Mouse (Mus musculus) heart, adult 11 months (tissue): ENCODE data around the gene Cdc42bpg.
"Not testable (repeated sequence)": the region's sequence is repeated elsewhere in the genome, so short reads cannot be mapped to it uniquely, and the experiment has no call there.

ENCODE experiments used
- DNase-seq: peaks from one replicate; pipeline ENCODE4 v3.0.0; 2022

The Cdc42bpg gene

GRCm38 (mm10) chr19:6299450-6300267 is 6.6 kb upstream of the Cdc42bpg start:
- DNase-seq: peak; percentile 98

- peak; percentile 99 for DNase-seq
Observed at GRCm38 (mm10) chr19:6300402-6300841, 5.8 kb upstream of the Cdc42bpg start.

DNA sequence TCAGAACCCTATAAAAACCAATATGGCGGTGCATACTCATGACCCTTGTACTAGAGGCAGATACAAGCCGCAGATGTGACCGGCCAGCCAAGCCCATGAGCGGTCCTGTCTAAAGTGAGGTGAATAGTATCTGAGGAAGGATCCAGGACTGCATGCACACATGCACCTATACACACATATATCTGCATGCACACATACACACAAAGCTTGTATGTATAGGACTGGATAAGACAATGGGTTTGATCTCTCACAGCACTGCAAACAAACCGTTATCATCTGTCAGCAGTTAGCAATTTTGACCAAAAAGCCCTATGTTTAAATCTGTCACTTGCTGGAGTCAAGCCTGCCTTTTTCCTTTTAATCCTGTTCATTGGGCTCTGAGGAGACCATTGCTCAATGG is 4.1 kb upstream of the Cdc42bpg start:
- no peak for DNase-seq

DNA sequence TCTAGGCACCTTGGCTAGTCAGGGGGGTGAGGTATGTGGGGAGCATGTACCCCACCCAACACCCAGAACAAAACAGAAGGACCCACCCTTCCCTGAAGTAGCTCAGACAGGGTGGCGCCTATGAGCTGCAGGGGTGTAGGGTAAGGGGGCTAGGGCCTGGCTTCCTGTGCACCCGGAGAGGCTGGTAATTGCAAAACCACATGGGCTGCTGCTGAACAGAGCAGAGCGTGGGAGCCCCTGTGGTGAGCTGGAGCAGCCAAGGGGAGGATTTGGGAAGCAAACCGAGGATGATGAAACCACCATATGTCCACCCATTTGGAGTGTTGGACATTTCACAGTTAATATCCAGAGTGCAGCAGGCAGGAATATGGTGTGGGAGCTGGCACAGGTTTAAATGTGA is 3.7 kb upstream of the Cdc42bpg start:
- DNase-seq: peak; percentile 99

DNA sequence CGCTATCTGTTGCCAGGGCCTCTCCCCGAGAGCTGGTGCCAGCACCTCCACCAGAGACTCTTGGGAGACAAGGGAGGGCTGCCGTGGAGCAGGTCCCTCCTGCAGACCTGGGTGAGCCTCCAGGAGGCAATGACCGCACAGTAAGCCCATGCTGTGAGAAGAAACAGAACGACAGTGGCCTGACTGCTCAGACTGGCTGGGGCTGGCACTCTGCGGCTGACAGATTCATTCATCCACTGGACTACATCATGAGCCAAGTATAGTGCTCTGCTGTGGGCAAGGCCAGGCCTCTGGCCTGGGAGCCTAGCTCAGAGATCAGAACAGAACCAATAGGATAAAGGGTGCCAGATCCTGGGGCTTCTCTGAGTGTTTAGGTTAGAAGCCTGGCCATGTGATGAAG is 2.4 kb upstream of the Cdc42bpg start:
- no peak for DNase-seq

- DNase-seq: peak; percentile 99
Observed at GRCm38 (mm10) chr19:6304787-6305516, 1.3 kb upstream of the Cdc42bpg start.

GRCm38 (mm10) chr19:6305517-6306115 is 640 bp upstream of the Cdc42bpg start:
- DNase-seq: peak; percentile 93

- DNase-seq: peak; percentile 98
Observed at GRCm38 (mm10) chr19:6306586-6306985, 330 bp downstream of the Cdc42bpg start.

- DNase-seq: no peak
Observed at GRCm38 (mm10) chr19:6307733-6308531, 1.7 kb downstream of the Cdc42bpg start.

- DNase-seq: no peak
Observed at GRCm38 (mm10) chr19:6310181-6310580, 3.9 kb downstream of the Cdc42bpg start.

- DNase-seq: not testable (repeated sequence)
Observed at GRCm38 (mm10) chr19:6311783-6312182, 5.5 kb downstream of the Cdc42bpg start.

DNA sequence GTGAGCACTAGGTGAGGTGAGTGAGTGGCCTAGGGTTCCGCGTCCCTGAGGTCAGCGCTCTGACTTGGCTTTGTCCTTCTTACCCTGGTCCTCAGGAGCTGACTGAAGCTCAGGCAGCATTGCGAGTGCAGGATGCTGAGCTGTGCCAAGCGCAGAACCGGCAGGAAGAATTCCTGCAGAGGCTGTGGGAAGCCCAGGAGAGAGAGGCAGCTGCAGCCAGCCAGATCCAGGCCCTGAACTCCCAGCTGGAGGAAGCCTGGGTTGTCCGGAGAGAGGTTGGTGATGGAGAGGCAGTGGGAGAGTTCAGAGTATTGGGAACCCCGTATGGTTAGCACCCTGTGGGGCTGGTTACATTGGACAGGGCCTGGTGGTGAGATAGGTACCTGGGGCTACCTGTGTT is 7.5 kb downstream of the Cdc42bpg start:
- no peak for DNase-seq

- no peak for DNase-seq
Observed at GRCm38 (mm10) chr19:6314513-6314912, 8.3 kb downstream of the Cdc42bpg start.

DNA sequence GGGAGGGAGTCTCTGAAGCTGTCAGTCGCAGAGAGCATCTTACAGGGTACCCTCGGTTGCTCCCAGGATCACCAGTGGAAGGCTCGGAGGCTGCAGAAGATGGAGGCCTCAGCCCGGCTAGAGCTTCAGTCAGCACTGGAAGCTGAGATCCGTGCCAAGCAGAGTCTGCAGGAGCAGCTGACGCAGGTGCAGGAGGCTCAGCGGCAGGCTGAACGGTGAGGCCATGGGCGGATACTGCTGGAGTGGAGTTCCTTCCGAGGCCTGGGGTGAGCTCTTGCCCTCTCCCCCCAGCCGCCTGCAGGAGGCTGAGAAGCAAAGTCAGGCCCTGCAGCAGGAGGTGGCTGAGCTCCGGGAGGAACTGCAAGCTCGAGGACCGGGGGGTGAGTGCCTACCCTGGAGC is 9.3 kb downstream of the Cdc42bpg start:
- no peak for DNase-seq

GRCm38 (mm10) chr19:6318145-6318544 is 11.9 kb downstream of the Cdc42bpg start:
- no peak for DNase-seq

- no peak for DNase-seq
Observed at GRCm38 (mm10) chr19:6321358-6321757, 15.1 kb downstream of the Cdc42bpg start.

DNA sequence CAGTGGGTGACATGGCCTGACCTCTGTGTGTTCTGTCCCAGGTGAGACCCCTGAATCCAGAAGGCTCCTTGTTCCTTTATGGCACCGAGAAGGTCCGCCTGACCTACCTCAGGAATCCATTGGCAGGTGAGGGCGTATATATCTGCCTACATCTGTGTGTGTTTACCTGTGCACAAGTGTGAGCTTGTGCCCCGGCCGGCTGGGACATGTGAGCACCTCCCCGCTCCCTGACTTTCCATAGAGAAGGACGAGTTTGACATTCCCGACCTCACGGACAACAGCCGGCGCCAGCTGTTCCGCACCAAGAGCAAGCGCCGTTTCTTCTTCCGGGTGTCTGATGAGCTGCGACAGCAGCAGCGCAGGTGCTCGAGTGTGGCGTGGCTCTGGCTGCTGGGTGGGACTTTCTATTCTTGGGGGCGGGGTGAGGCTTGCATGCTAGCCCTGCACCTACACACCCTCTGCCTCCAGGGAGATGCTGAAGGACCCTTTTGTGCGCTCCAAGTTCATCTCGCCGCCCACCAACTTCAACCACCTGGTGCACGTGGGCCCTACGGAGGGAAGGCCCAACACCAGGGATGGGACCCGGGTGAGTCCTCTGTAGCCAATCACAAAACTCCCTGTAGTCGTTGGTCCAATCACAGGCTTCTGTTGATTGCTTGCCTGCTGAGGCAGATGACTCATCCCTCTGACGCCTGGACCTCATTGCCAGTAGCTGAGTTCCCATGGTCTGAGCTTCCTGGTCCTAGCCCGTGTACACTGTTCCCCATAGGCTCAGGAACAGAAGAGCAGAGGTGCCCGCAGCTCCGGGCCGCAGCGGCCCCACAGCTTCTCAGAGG is 15.7 kb downstream of the Cdc42bpg start:
- DNase-seq: peak; percentile 98

GRCm38 (mm10) chr19:6324751-6325150 is 18.5 kb downstream of the Cdc42bpg start:
- no peak for DNase-seq

DNA sequence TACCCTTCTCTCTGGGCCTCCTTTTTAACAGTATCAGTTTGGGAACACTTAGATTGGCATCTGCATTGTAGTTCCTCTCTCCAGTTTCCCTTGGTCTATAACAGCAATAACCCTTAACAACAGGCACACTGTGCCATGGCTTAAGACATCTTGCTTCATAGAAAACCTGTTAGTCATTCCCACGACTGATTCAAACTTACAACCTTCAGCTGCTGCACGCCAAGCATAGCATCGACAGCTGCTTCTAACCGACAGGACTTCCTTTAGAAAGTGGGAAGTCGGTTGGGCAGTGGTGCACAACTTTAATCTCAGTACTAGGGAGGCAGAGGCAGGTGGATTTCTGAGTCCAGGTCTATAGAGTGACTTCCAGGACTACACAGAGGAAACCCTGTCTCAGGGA is 24.9 kb downstream of the Cdc42bpg start:
- DNase-seq: no peak

- no peak for DNase-seq
Observed at GRCm38 (mm10) chr19:6331719-6332516, 25.7 kb downstream of the Cdc42bpg start.
